Mouse (Mus musculus): ENCODE measurements around the gene Luzp4.
"Not testable (repeated sequence)": the region's sequence is repeated elsewhere in the genome, so short reads cannot be mapped to it uniquely, and the experiment has no call there.

Luzp4 gene

GRCm38 (mm10) chrX:148857340-148857739, at the start of gene Luzp4:
Luzp4 (plus strand) TSS chrX:148857640.
- not testable (repeated sequence) for DNase-seq (ENCODE audit: low spot score)

DNA sequence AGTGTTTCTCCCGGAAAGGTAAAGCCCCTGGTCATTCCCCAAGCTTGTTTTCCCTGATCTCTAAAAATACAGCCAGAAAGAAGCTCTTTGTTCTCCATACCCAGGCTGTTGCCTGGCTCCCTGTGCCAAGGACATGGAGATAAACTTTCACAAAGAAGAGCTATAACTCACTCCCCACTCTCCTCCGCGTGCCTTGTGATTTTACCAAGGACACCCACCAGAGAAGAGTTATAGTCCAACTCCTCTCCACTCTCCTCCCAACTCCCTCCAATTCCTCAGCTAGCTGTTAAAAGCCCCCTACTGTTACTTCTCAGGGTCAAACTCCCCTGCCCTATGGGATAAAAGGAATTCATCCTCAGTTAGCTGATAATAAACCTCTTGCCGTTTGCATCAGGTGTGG, 15.6 kb upstream of the Luzp4 start:
- not testable (repeated sequence) for DNase-seq (ENCODE audit: low spot score)
